Mouse (Mus musculus): ENCODE results near the gene Nup188. TPM values are rescaled to one million over a fixed set of nuclear protein-coding genes. Genes with fewer than 3 reads are reported as not detected.

Gene Nup188
- polyA plus RNA-seq, 1 experiment from 2014 or later: 68.0 TPM

- Histone ChIP-seq H3K9me3 (no peaks in the 10 kb centered on the region), H3K27me3 (replicated peaks; ENCODE audit: low read depth, poor library complexity, severe bottlenecking) (no peaks in the 10 kb centered on the region), H3K4me3 (no peak overlapping the region), H3K4me1 (peaks cover 31% of the 10 kb centered on the region), H3K36me3 (replicated peaks) (peaks cover 21% of the 10 kb centered on the region), H3K27ac (replicated peaks) (peak overlapping the region; percentile 41; the same call in 1 of the 2 replicates)
- 90% methylated on average over 17 of the region's 17 CpGs for WGBS
- no peak for DNase-seq (ENCODE audit: low spot score)
These were observed 16.8 kb upstream of the Nup188 start for GRCm38 (mm10) chr2:30269241-30269990.

- Histone ChIP-seq H3K4me1 (peaks cover 24% of the 10 kb centered on the region), H3K4me3 (no peak overlapping the region), H3K36me3 (replicated peaks) (peaks cover 14% of the 10 kb centered on the region), H3K9me3 (no peaks in the 10 kb centered on the region), H3K27ac (replicated peaks) (no peak overlapping the region), H3K27me3 (replicated peaks; ENCODE audit: low read depth, poor library complexity, severe bottlenecking) (no peaks in the 10 kb centered on the region)
- DNase-seq (ENCODE audit: low spot score): peak; percentile 50
- WGBS: 42% methylated on average over 1 of the region's 1 CpGs
These were observed 16.1 kb upstream of the Nup188 start for GRCm38 (mm10) chr2:30270134-30270533.

GRCm38 (mm10) chr2:30280743-30281142 lies 5.5 kb upstream of the Nup188 start, which contains the start of gene Gm28038:
Gene Gm28038 (plus strand): TSS chr2:30281043.
- peaks cover 22% of the 10 kb centered on the region; the same call in 1 of the 2 replicates for H3K36me3 ChIP-seq (replicated peaks)
- peaks cover 10% of the 10 kb centered on the region for H3K4me1 ChIP-seq
- no peaks in the 10 kb centered on the region for H3K27me3 ChIP-seq (replicated peaks; ENCODE audit: low read depth, poor library complexity, severe bottlenecking)
- no peak within 1 kb of the TSS for H3K4me3 ChIP-seq
- H3K27ac ChIP-seq (replicated peaks): no peak within 1 kb of the TSS
- DNase-seq (ENCODE audit: low spot score): no peak
- 90% methylated on average over 11 of the region's 11 CpGs for WGBS
- no peaks in the 10 kb centered on the region for H3K9me3 ChIP-seq

- H3K27me3 ChIP-seq (replicated peaks; ENCODE audit: low read depth, poor library complexity, severe bottlenecking): no peaks in the 10 kb centered on the region
- no peak overlapping the region for H3K4me3 ChIP-seq
- no peak overlapping the region for H3K27ac ChIP-seq (replicated peaks)
- no peak for DNase-seq (ENCODE audit: low spot score)
- WGBS: 84% methylated on average over 3 of the region's 3 CpGs
- peaks cover 22% of the 10 kb centered on the region; the same call in 1 of the 2 replicates for H3K36me3 ChIP-seq (replicated peaks)
- no peaks in the 10 kb centered on the region for H3K9me3 ChIP-seq
- H3K4me1 ChIP-seq: peaks cover 11% of the 10 kb centered on the region
These were observed 4.5 kb upstream of the Nup188 start for GRCm38 (mm10) chr2:30281651-30282050.

- H3K27me3 ChIP-seq (replicated peaks; ENCODE audit: low read depth, poor library complexity, severe bottlenecking): no peaks in the 10 kb centered on the region
- H3K4me3 ChIP-seq: no peak overlapping the region
- peaks cover 19% of the 10 kb centered on the region for H3K36me3 ChIP-seq (replicated peaks)
- no peak overlapping the region for H3K27ac ChIP-seq (replicated peaks)
- no peak for DNase-seq (ENCODE audit: low spot score)
- no peaks in the 10 kb centered on the region for H3K9me3 ChIP-seq
- WGBS: 87% methylated on average over 2 of the region's 2 CpGs
- H3K4me1 ChIP-seq: peaks cover 23% of the 10 kb centered on the region
These were observed 3.0 kb upstream of the Nup188 start for GRCm38 (mm10) chr2:30283193-30283592.

GRCm38 (mm10) chr2:30285004-30285403 lies 1.2 kb upstream of the Nup188 start:
- Histone ChIP-seq H3K27me3 (replicated peaks; ENCODE audit: low read depth, poor library complexity, severe bottlenecking) (no peaks in the 10 kb centered on the region), H3K27ac (replicated peaks) (no peak overlapping the region), H3K36me3 (replicated peaks) (peaks cover 35% of the 10 kb centered on the region), H3K4me3 (peak overlapping the region; percentile 86), H3K9me3 (no peaks in the 10 kb centered on the region), H3K4me1 (peaks cover 23% of the 10 kb centered on the region)
- 91% methylated on average over 5 of the region's 5 CpGs for WGBS
- no peak for DNase-seq (ENCODE audit: low spot score)

- Histone ChIP-seq H3K27me3 (replicated peaks; ENCODE audit: low read depth, poor library complexity, severe bottlenecking) (no peaks in the 10 kb centered on the region), H3K27ac (replicated peaks) (peak overlapping the region; percentile 89), H3K4me3 (peak overlapping the region; percentile 86), H3K36me3 (replicated peaks) (peaks cover 40% of the 10 kb centered on the region), H3K9me3 (no peaks in the 10 kb centered on the region), H3K4me1 (peaks cover 23% of the 10 kb centered on the region)
- DNase-seq (ENCODE audit: low spot score): no peak
- WGBS: 15% methylated on average over 38 of the region's 38 CpGs
These were observed 598 bp upstream of the Nup188 start for GRCm38 (mm10) chr2:30285416-30286181.

- Histone ChIP-seq H3K9me3 (no peaks in the 10 kb centered on the region), H3K36me3 (replicated peaks) (peaks cover 48% of the 10 kb centered on the region), H3K4me3 (peak overlapping the region; percentile 86), H3K27ac (replicated peaks) (peak overlapping the region; percentile 89), H3K4me1 (peaks cover 23% of the 10 kb centered on the region), H3K27me3 (replicated peaks; ENCODE audit: low read depth, poor library complexity, severe bottlenecking) (no peaks in the 10 kb centered on the region)
- under 1% methylated on average over 10 of the region's 10 CpGs for WGBS
- peak; percentile 49 for DNase-seq (ENCODE audit: low spot score)
These were observed 803 bp downstream of the Nup188 start for GRCm38 (mm10) chr2:30287027-30287373.

- H3K4me3 ChIP-seq: no peak overlapping the region
- no peaks in the 10 kb centered on the region for H3K27me3 ChIP-seq (replicated peaks; ENCODE audit: low read depth, poor library complexity, severe bottlenecking)
- H3K4me1 ChIP-seq: no peaks in the 10 kb centered on the region
- DNase-seq (ENCODE audit: low spot score): no peak
- no peaks in the 10 kb centered on the region for H3K9me3 ChIP-seq
- no peak overlapping the region for H3K27ac ChIP-seq (replicated peaks)
- WGBS: 83% methylated on average over 3 of the region's 3 CpGs
- H3K36me3 ChIP-seq (replicated peaks): peaks cover 89% of the 10 kb centered on the region
These were observed 13.3 kb downstream of the Nup188 start for GRCm38 (mm10) chr2:30299525-30299924.

- no peak for DNase-seq (ENCODE audit: low spot score)
- Histone ChIP-seq H3K27me3 (replicated peaks; ENCODE audit: low read depth, poor library complexity, severe bottlenecking) (no peaks in the 10 kb centered on the region), H3K4me1 (no peaks in the 10 kb centered on the region), H3K27ac (replicated peaks) (no peak overlapping the region), H3K36me3 (replicated peaks) (peaks cover 91% of the 10 kb centered on the region), H3K9me3 (no peaks in the 10 kb centered on the region), H3K4me3 (no peak overlapping the region)
- 91% methylated on average over 5 of the region's 5 CpGs for WGBS
These were observed 13.8 kb downstream of the Nup188 start for GRCm38 (mm10) chr2:30299966-30300365.

- H3K36me3 ChIP-seq (replicated peaks): peaks cover 100% of the 10 kb centered on the region
- H3K4me1 ChIP-seq: no peaks in the 10 kb centered on the region
- no peak overlapping the region for H3K4me3 ChIP-seq
- DNase-seq (ENCODE audit: low spot score): no peak
- no peak overlapping the region for H3K27ac ChIP-seq (replicated peaks)
- WGBS: 95% methylated on average over 7 of the region's 7 CpGs
- H3K9me3 ChIP-seq: no peaks in the 10 kb centered on the region
- no peaks in the 10 kb centered on the region for H3K27me3 ChIP-seq (replicated peaks; ENCODE audit: low read depth, poor library complexity, severe bottlenecking)
These were observed 19.9 kb downstream of the Nup188 start for GRCm38 (mm10) chr2:30306087-30306486.

GRCm38 (mm10) chr2:30309351-30309750 lies 23.2 kb downstream of the Nup188 start:
- Histone ChIP-seq H3K36me3 (replicated peaks) (peaks cover 98% of the 10 kb centered on the region), H3K27me3 (replicated peaks; ENCODE audit: low read depth, poor library complexity, severe bottlenecking) (no peaks in the 10 kb centered on the region), H3K4me1 (no peaks in the 10 kb centered on the region), H3K27ac (replicated peaks) (no peak overlapping the region), H3K9me3 (no peaks in the 10 kb centered on the region), H3K4me3 (no peak overlapping the region)
- 95% methylated on average over 3 of the region's 3 CpGs for WGBS
- no peak for DNase-seq (ENCODE audit: low spot score)

- DNase-seq (ENCODE audit: low spot score): no peak
- Histone ChIP-seq H3K36me3 (replicated peaks) (peaks cover 98% of the 10 kb centered on the region), H3K27ac (replicated peaks) (no peak overlapping the region), H3K4me1 (no peaks in the 10 kb centered on the region), H3K4me3 (no peak overlapping the region), H3K9me3 (no peaks in the 10 kb centered on the region), H3K27me3 (replicated peaks; ENCODE audit: low read depth, poor library complexity, severe bottlenecking) (no peaks in the 10 kb centered on the region)
- WGBS: 98% methylated on average over 2 of the region's 2 CpGs
These were observed 25.3 kb downstream of the Nup188 start for GRCm38 (mm10) chr2:30311481-30311880.

Data from embryonic facial prominence, embryonic 10.5 days (tissue).